Mouse (Mus musculus): ENCODE data around the gene Mtmr2. TPM values are rescaled to one million over a fixed set of nuclear protein-coding genes. Genes with fewer than 3 reads are reported as not detected.
"Not testable (repeated sequence)": the region's sequence is repeated elsewhere in the genome, so short reads cannot be mapped to it uniquely, and the experiment has no call there.

Mtmr2 gene
- polyA plus RNA-seq, 1 experiment from 2014 or later: 76.7 TPM

- no peaks in the 10 kb centered on the region for H3K4me1 ChIP-seq (replicated peaks; ENCODE audit: insufficient read depth, low read length)
- H3K27me3 ChIP-seq (ENCODE audit: insufficient read depth, low read length): no peaks in the 10 kb centered on the region
- ATAC-seq (replicated peaks; ENCODE audit: low FRiP score, low read depth): no peak
- H3K9me3 ChIP-seq (replicated peaks; ENCODE audit: low read length): no peaks in the 10 kb centered on the region
- 42% methylated on average over 3 of the region's 3 CpGs for WGBS
- no peak for TF ChIP-seq CTCF (IDR thresholded peaks at IDR 0.05; ENCODE audit: low read depth)
- no peak overlapping the region for H3K4me3 ChIP-seq (replicated peaks; ENCODE audit: low read depth, low read length)
- H3K4me2 ChIP-seq (ENCODE audit: low read length): no peak overlapping the region
- H3K36me3 ChIP-seq (ENCODE audit: insufficient read depth, low read length): peaks cover 7% of the 10 kb centered on the region; the same call in 1 of the 2 replicates
- H3K9ac ChIP-seq (ENCODE audit: low read depth, low read length): no peak overlapping the region
- no peak for DNase-seq (ENCODE audit: low spot score)
- no peak overlapping the region for H3K27ac ChIP-seq
Measured at GRCm38 (mm10) chr9:13707066-13707555, 41.1 kb upstream of the Mtmr2 start.

GRCm38 (mm10) chr9:13709436-13709835 is 38.8 kb upstream of the Mtmr2 start:
- no peak for TF ChIP-seq CTCF (IDR thresholded peaks at IDR 0.05; ENCODE audit: low read depth)
- no peak overlapping the region for H3K4me2 ChIP-seq (ENCODE audit: low read length)
- no peak overlapping the region for H3K9ac ChIP-seq (ENCODE audit: low read depth, low read length)
- H3K27me3 ChIP-seq (ENCODE audit: insufficient read depth, low read length): no peaks in the 10 kb centered on the region
- no peak overlapping the region for H3K4me3 ChIP-seq (replicated peaks; ENCODE audit: low read depth, low read length)
- ATAC-seq (replicated peaks; ENCODE audit: low FRiP score, low read depth) (no peak), DNase-seq (ENCODE audit: low spot score) (no peak)
- no peaks in the 10 kb centered on the region for H3K9me3 ChIP-seq (replicated peaks; ENCODE audit: low read length)
- 86% methylated on average over 5 of the region's 5 CpGs for WGBS
- no peak overlapping the region for H3K27ac ChIP-seq
- H3K36me3 ChIP-seq (ENCODE audit: insufficient read depth, low read length): peaks cover 7% of the 10 kb centered on the region; the same call in 1 of the 2 replicates
- H3K4me1 ChIP-seq (replicated peaks; ENCODE audit: insufficient read depth, low read length): no peaks in the 10 kb centered on the region

DNA sequence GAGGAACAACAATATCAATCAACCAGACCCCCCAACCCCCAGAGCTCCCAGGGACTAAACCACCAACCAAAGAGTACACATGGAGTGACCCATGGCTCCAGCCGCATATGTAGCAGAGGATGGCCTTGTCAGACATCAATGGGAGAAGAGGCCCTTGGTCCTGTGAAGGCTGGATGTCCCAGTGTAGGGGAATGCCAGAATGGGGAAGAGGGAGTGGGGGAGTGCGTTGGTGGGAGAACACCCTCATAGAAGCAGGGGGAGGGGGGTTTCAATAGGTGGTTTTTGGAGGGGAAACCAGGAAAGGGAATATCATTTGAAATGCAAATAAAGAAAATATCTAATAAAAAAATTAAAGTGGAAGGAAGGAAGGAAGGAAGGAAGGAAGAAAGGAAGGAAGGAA is 32.3 kb upstream of the Mtmr2 start:
- ATAC-seq (replicated peaks; ENCODE audit: low FRiP score, low read depth); H3K9ac ChIP-seq (ENCODE audit: low read depth, low read length); H3K27ac ChIP-seq; H3K9me3 ChIP-seq (replicated peaks; ENCODE audit: low read length); H3K27me3 ChIP-seq (ENCODE audit: insufficient read depth, low read length); H3K36me3 ChIP-seq (ENCODE audit: insufficient read depth, low read length); H3K4me1 ChIP-seq (replicated peaks; ENCODE audit: insufficient read depth, low read length); H3K4me3 ChIP-seq (replicated peaks; ENCODE audit: low read depth, low read length); DNase-seq (ENCODE audit: low spot score): not testable (repeated sequence)
- 74% methylated on average over 2 of the region's 2 CpGs for WGBS
- H3K4me2 ChIP-seq (ENCODE audit: low read length): 0 out of 2 replicates have a peak overlapping the region, but pooled peaks have one; percentile 13

DNA sequence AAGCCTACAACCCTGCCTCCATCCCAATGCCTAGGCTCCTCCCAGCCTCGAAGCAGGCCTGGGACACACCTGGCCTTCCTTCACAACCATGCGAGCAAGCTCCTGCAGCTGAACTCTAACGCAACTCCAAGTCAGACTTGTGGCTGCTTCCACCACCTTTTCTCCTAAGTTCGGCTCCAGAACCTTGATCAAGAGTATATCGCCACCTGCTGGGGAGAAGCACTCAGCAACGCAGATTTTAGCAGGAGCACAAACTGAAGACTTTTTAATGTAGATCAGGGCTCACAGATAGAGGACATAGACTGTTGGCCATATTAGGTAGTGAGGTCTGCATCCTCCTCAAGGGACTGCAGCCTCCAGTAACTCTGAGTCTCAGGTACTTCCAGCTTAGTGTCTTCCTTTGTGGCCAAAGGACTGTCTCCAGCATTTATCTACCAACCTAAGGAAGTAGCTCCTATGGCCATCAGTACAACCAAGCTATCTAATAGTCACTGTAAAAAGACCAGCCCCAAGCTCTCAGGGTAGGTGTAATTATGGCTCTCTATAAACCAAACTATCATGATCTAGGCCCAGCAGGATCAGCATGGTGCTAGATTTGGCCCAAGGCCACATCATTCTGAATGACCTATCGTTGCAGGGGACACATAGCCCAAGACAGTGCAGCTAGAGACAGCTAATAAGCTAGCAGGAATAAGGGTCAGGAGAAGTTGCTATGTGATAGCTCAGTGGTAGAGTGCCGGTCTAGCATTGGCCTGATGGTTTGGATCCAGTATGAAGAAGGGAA is 31.7 kb upstream of the Mtmr2 start:
- no peak overlapping the region for H3K9ac ChIP-seq (ENCODE audit: low read depth, low read length)
- ATAC-seq (replicated peaks; ENCODE audit: low FRiP score, low read depth): peak; percentile 52; the same call in 1 of the 2 replicates
- no peaks in the 10 kb centered on the region for H3K9me3 ChIP-seq (replicated peaks; ENCODE audit: low read length)
- WGBS: 25% methylated on average over 8 of the region's 8 CpGs
- peak; percentile 98 for TF ChIP-seq CTCF (IDR thresholded peaks at IDR 0.05; ENCODE audit: low read depth)
- no peaks in the 10 kb centered on the region for H3K36me3 ChIP-seq (ENCODE audit: insufficient read depth, low read length)
- no peak overlapping the region for H3K4me3 ChIP-seq (replicated peaks; ENCODE audit: low read depth, low read length)
- H3K4me1 ChIP-seq (replicated peaks; ENCODE audit: insufficient read depth, low read length): no peaks in the 10 kb centered on the region
- 0 out of 2 replicates have a peak overlapping the region, but pooled peaks have one; percentile 13 for H3K4me2 ChIP-seq (ENCODE audit: low read length)
- no peak overlapping the region for H3K27ac ChIP-seq
- H3K27me3 ChIP-seq (ENCODE audit: insufficient read depth, low read length): no peaks in the 10 kb centered on the region
- peak; percentile 94 for DNase-seq (ENCODE audit: low spot score)

- H3K4me1 ChIP-seq (replicated peaks; ENCODE audit: insufficient read depth, low read length): 0 out of 2 replicates have a peak, but pooled peaks cover 10% of the 10 kb centered on the region
- no peaks in the 10 kb centered on the region for H3K36me3 ChIP-seq (ENCODE audit: insufficient read depth, low read length)
- DNase-seq (ENCODE audit: low spot score): peak; percentile 97
- TF ChIP-seq CTCF (IDR thresholded peaks at IDR 0.05; ENCODE audit: low read depth): 0 out of 2 replicates have a peak, but pooled peaks have one; percentile 25
- H3K27ac ChIP-seq: peak overlapping the region; percentile 95
- WGBS: under 1% methylated on average over 60 of the region's 60 CpGs
- H3K9me3 ChIP-seq (replicated peaks; ENCODE audit: low read length): no peaks in the 10 kb centered on the region
- peak overlapping the region; percentile 56 for H3K4me2 ChIP-seq (ENCODE audit: low read length)
- H3K27me3 ChIP-seq (ENCODE audit: insufficient read depth, low read length): no peaks in the 10 kb centered on the region
- peak; percentile 99 for ATAC-seq (replicated peaks; ENCODE audit: low FRiP score, low read depth)
- H3K4me3 ChIP-seq (replicated peaks; ENCODE audit: low read depth, low read length): peak overlapping the region; percentile 86
- H3K9ac ChIP-seq (ENCODE audit: low read depth, low read length): peak overlapping the region; percentile 90
Measured at GRCm38 (mm10) chr9:13748798-13749674, 826 bp downstream of the Mtmr2 start.

GRCm38 (mm10) chr9:13749675-13749998 is 1.4 kb downstream of the Mtmr2 start:
- 0 out of 2 replicates have a peak, but pooled peaks cover 10% of the 10 kb centered on the region for H3K4me1 ChIP-seq (replicated peaks; ENCODE audit: insufficient read depth, low read length)
- H3K4me2 ChIP-seq (ENCODE audit: low read length): peak overlapping the region; percentile 56
- no peaks in the 10 kb centered on the region for H3K9me3 ChIP-seq (replicated peaks; ENCODE audit: low read length)
- H3K4me3 ChIP-seq (replicated peaks; ENCODE audit: low read depth, low read length): peak overlapping the region; percentile 86
- no peak for TF ChIP-seq CTCF (IDR thresholded peaks at IDR 0.05; ENCODE audit: low read depth)
- H3K36me3 ChIP-seq (ENCODE audit: insufficient read depth, low read length): no peaks in the 10 kb centered on the region
- H3K27me3 ChIP-seq (ENCODE audit: insufficient read depth, low read length): no peaks in the 10 kb centered on the region
- peak overlapping the region; percentile 95 for H3K27ac ChIP-seq
- ATAC-seq (replicated peaks; ENCODE audit: low FRiP score, low read depth): no peak
- peak overlapping the region; percentile 90 for H3K9ac ChIP-seq (ENCODE audit: low read depth, low read length)
- DNase-seq (ENCODE audit: low spot score): no peak
- WGBS: 3% methylated on average over 7 of the region's 7 CpGs

All from kidney, postnatal 0 days (tissue).